ENCODE assay signal across 8 mouse cellular contexts in genomic region chr3:122103864-122104808, GRCm38 (mm10). TPM values are rescaled to one million over a fixed set of nuclear protein-coding genes. Genes with fewer than 3 reads are reported as not detected.
DNase-seq lines count a peak whose midpoint lies in the region; ATAC-seq lines count a peak whose summit lies in the region.

No protein-coding gene starts in this region.

- DNase-seq in MEL-GATA-1-ER (ENCODE audit: extremely low read depth, low read depth) = peak; percentile 63
- DNase-seq in cerebellum, adult 8-10 months = peak; percentile 81
- DNase-seq in forelimb bud, embryonic 11.5 days (ENCODE audit: low read depth, low spot score) = peak; percentile 82
- peak; percentile 95 for DNase-seq in heart, postnatal 4 days
- DNase-seq in layer of hippocampus, adult 8-10 months (ENCODE audit: low spot score in 2 of 2) = peak; percentile 50 to 81
- peak; percentile 73 for DNase-seq in ovary, postnatal 10 days (ENCODE audit: low spot score)
- peak; percentile 20 to 70 for DNase-seq in thymus, postnatal 10 days (ENCODE audit: low spot score in 2 of 2)

- H3K4me1 ChIP-seq in lung, embryonic 16.5 days (replicated peaks; ENCODE audit: control insufficient read depth, insufficient read depth, low read length) = peaks cover 8% of the 10 kb centered on the region; the same call in 1 of the 2 replicates

- peak; percentile 69 for ATAC-seq in lung, embryonic 16.5 days (ENCODE audit: low read depth)

- peak overlapping the region; percentile 24; the same call in 1 of the 2 replicates for H3K4me3 ChIP-seq in lung, embryonic 16.5 days (ENCODE audit: low read length)

- no peaks in the 10 kb centered on the region for H3K36me3 ChIP-seq in lung, embryonic 16.5 days (ENCODE audit: control insufficient read depth, insufficient read depth, low read length)

- H3K9me3 ChIP-seq in lung, embryonic 16.5 days (ENCODE audit: control insufficient read depth, low read length) = no peaks in the 10 kb centered on the region

- H3K27me3 ChIP-seq in lung, embryonic 16.5 days (ENCODE audit: control insufficient read depth, insufficient read depth, low read depth, low read length) = no peaks in the 10 kb centered on the region

- H3K27ac ChIP-seq in lung, embryonic 16.5 days (ENCODE audit: low read length) = no peak overlapping the region

- WGBS in lung, embryonic 16.5 days = 22% methylated on average over 20 of the region's 20 CpGs

- H3K9ac ChIP-seq in lung, embryonic 16.5 days (ENCODE audit: low read length) = 0 out of 2 replicates have a peak overlapping the region, but pooled peaks have one; percentile 36

- peak overlapping the region; percentile 55 for H3K4me2 ChIP-seq in lung, embryonic 16.5 days (ENCODE audit: low read depth, low read length)

RNA-seq across cellular contexts. Expression of gene Abca4, which starts 59.9 kb away (rescaled TPM):
- total RNA-seq in heart, postnatal 4 days (2021) = 1 to 10 TPM; 7.8 to 8.7 TPM
- total RNA-seq in layer of hippocampus, adult 8-10 months (2022) = 1 to 10 TPM; 1.6 to 3.1 (median 2.4) TPM
- 0.90 and 1.5 TPM in 2 replicates for polyA plus RNA-seq in lung, embryonic 16.5 days (2015; fragmentation: Nextera tagmentation; extraction: Ambion mirVana)

Comparison
In these comparisons a context has a peak if more than half of its experiments do, and no peak if none do; other contexts are left out.
1. DNase-seq: peak in every context shown above with its lines; median percentile 95 in heart, postnatal 4 days; 82 in forelimb bud, embryonic 11.5 days; 81 in cerebellum, adult 8-10 months; 73 in ovary, postnatal 10 days; 66 in layer of hippocampus, adult 8-10 months; 63 in MEL-GATA-1-ER; 45 in thymus, postnatal 10 days.